Mouse (Mus musculus): ENCODE results near the gene Prorsd1. TPM values are rescaled to one million over a fixed set of nuclear protein-coding genes. Genes with fewer than 3 reads are reported as not detected.
A peak's percentile ranks its signal among the peaks of the same experiment; 100 is the strongest.
"Not testable (repeated sequence)": the region's sequence is repeated elsewhere in the genome, so short reads cannot be mapped to it uniquely, and the experiment has no call there.

Gene Prorsd1
- polyA plus RNA-seq, 1 experiment, result 14.0 TPM

DNA sequence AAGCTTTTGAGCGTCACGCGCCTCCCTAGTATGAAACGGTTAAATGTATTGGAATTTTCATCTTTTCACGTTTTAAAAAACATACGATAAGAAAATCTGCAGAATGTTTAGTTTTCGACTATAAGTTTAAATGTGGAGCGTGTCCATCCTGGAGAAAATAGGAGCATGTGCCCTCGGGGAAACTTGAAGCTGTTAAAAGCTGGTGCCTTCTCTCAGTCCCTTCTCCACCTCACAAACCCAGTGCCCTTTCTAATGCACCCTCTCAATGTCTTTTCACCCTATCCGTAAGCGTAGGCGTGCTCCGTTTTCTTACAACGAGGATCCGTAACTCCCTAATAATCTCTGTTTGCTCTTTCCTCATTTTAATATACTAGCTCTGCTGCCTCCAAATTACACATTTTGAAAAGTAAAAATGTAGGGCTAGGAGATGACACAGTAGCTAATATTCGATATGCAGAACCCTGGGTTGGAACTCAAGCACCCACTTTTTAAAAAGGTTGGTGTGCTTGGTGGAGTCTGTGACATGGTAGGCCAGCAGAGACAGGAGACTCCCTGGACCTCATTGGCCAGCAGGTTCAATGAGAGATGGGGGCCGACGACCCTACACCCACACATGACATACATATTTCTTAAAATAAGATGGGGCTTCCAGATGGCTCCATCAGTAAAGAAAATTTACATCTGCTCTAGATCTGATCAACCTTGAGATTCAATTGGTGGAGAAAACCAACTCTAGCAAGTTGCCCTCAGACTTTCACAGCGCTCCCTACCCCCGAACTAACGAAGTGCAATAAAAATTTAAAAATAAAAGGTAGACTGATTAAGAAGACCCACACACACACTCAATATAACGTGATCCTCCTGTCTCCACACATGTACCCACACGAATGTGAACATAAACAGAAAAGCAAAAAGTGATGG, 33.9 kb upstream of the Prorsd1 start:
- H3K27ac ChIP-seq (ENCODE audit: insufficient read depth, low read length), result peak overlapping the region; percentile 76
- peak overlapping the region; percentile 98 for H3K9ac ChIP-seq (ENCODE audit: low read depth, poor library complexity, severe bottlenecking)
- TF ChIP-seq CTCF (IDR thresholded peaks at IDR 0.05; ENCODE audit: low read depth, low read length) (no peak), POLR2A (IDR thresholded peaks at IDR 0.05; ENCODE audit: insufficient read depth, low read length) (no peak), EP300 (IDR thresholded peaks at IDR 0.05; ENCODE audit: insufficient read depth, low read depth, low read length) (no peak)
- H3K36me3 ChIP-seq (ENCODE audit: control insufficient read depth, insufficient read depth, low read length, poor library complexity, severe bottlenecking), result peaks cover 35% of the 10 kb centered on the region
- H3K9me3 ChIP-seq (replicated peaks; ENCODE audit: control insufficient read depth, insufficient read depth, low read length, poor library complexity, severe bottlenecking), result no peaks in the 10 kb centered on the region
- no peaks in the 10 kb centered on the region for H3K4me1 ChIP-seq (ENCODE audit: control insufficient read depth, insufficient read depth, low read length)
- H3K27me3 ChIP-seq (ENCODE audit: control insufficient read depth, insufficient read depth, low read length, poor library complexity, severe bottlenecking), result no peaks in the 10 kb centered on the region
- H3K4me3 ChIP-seq (ENCODE audit: low read depth, low read length), result peak overlapping the region; percentile 99

DNA sequence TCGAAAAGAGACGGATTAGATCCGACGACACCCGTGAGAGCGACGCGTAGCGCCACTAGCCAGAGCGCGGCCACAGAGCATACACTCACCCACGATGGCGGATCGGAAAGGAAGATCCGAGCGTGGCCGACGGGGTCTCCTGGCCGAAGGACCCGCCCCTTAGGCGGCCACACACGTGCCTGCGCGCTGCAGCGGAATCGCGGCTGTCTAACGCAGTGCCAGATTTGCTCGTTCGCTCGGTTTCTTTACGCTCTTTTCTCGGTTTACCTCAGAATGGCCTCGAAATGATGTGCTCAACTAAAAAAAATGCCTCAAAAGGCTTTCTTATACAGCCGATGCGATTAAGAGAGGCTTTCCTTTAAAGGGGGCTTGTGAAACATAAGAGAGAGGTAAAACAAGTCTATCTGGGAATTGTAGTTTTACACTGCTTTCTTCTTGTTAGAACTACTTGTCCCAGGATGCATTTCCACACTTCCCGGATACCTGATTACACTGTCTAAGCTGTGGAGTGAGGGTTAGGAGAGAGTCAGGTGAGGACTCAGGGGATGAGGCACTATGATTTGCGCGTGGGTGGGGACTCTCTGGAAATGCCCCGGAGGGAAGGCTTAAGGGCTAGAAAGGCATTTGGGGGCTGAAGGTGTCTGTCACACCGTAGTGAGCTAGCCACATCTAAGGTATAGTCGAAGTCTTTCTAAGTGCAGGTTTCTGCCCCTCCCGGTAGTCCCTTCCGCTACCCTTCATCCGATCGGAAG, 33.1 kb upstream of the Prorsd1 start, which contains the start of the genes Clhc1 and Rps27a:
Clhc1 (plus strand) TSS at position 199 of the 752 bp plus-strand sequence.
Rps27a (minus strand) TSS at position 358 of the 752 bp plus-strand sequence.
- Histone ChIP-seq H3K9me3 (replicated peaks; ENCODE audit: control insufficient read depth, insufficient read depth, low read length, poor library complexity, severe bottlenecking) (no peaks in the 10 kb centered on the region), H3K27ac (ENCODE audit: insufficient read depth, low read length) (peak within 1 kb of the TSS; percentile 81), H3K9ac (ENCODE audit: low read depth, poor library complexity, severe bottlenecking) (peak within 1 kb of the TSS; percentile 98), H3K4me1 (ENCODE audit: control insufficient read depth, insufficient read depth, low read length) (no peaks in the 10 kb centered on the region), H3K36me3 (ENCODE audit: control insufficient read depth, insufficient read depth, low read length, poor library complexity, severe bottlenecking) (peaks cover 36% of the 10 kb centered on the region), H3K4me3 (ENCODE audit: low read depth, low read length) (peak within 1 kb of the TSS; percentile 99), H3K27me3 (ENCODE audit: control insufficient read depth, insufficient read depth, low read length, poor library complexity, severe bottlenecking) (no peaks in the 10 kb centered on the region)
- peak; percentile 98 for TF ChIP-seq POLR2A (IDR thresholded peaks at IDR 0.05; ENCODE audit: insufficient read depth, low read length)
- peak; percentile 49; the same call in 1 of the 2 replicates for TF ChIP-seq EP300 (IDR thresholded peaks at IDR 0.05; ENCODE audit: insufficient read depth, low read depth, low read length)
- TF ChIP-seq CTCF (IDR thresholded peaks at IDR 0.05; ENCODE audit: low read depth, low read length), result no peak

DNA sequence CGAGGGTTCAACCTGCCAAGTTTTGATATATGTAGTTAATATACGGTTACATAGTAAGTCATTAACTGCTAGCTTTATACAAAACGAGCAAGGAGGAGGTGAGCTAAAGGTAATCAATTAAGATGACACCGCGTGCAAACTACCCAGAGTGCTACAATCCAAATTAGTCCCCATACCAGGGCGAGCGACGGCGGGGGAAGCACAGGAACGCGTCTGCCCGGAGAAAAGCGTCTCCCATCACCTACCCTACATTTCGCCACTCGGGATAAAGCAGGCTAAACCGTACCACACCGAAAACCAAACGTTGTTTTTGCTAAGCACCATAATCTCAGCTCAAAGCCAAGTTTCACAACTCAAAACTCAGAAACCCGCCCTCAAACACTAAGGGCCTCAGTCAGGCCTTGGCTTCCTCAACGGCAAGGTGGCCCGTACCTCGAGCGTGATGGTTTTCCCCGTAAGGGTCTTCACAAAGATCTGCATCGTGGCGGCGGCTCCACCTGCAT, 32.5 kb upstream of the Prorsd1 start:
- H3K9ac ChIP-seq (ENCODE audit: low read depth, poor library complexity, severe bottlenecking), result peak overlapping the region; percentile 98
- H3K4me3 ChIP-seq (ENCODE audit: low read depth, low read length), result peak overlapping the region; percentile 97
- H3K36me3 ChIP-seq (ENCODE audit: control insufficient read depth, insufficient read depth, low read length, poor library complexity, severe bottlenecking), result peaks cover 37% of the 10 kb centered on the region
- TF ChIP-seq POLR2A (IDR thresholded peaks at IDR 0.05; ENCODE audit: insufficient read depth, low read length), result no peak
- no peak for TF ChIP-seq CTCF (IDR thresholded peaks at IDR 0.05; ENCODE audit: low read depth, low read length)
- TF ChIP-seq EP300 (IDR thresholded peaks at IDR 0.05; ENCODE audit: insufficient read depth, low read depth, low read length), result no peak
- H3K27me3 ChIP-seq (ENCODE audit: control insufficient read depth, insufficient read depth, low read length, poor library complexity, severe bottlenecking), result no peaks in the 10 kb centered on the region
- no peaks in the 10 kb centered on the region for H3K9me3 ChIP-seq (replicated peaks; ENCODE audit: control insufficient read depth, insufficient read depth, low read length, poor library complexity, severe bottlenecking)
- H3K27ac ChIP-seq (ENCODE audit: insufficient read depth, low read length), result peak overlapping the region; percentile 52
- no peaks in the 10 kb centered on the region for H3K4me1 ChIP-seq (ENCODE audit: control insufficient read depth, insufficient read depth, low read length)

DNA sequence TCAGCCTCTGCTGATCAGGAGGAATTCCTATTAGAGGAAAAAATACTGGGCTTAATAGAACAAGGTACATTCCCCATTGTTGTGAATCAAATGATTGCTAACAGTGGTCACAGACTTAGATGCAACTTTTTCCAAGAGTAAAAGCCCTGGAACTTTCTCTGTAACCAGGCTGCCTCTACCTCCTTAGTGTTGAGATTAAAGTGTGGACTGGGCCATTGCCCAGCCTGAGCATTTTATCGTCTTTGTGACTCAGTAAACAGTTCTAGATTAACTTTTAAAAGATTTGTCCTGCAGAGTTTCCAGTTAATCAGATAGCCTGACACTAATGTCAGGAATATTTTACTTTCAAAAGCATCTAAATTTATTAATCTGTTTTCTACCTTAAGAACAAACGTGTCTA, 31.9 kb upstream of the Prorsd1 start:
- Histone ChIP-seq H3K9ac (ENCODE audit: low read depth, poor library complexity, severe bottlenecking) (peak overlapping the region; percentile 98), H3K27ac (ENCODE audit: insufficient read depth, low read length) (peak overlapping the region; percentile 81), H3K27me3 (ENCODE audit: control insufficient read depth, insufficient read depth, low read length, poor library complexity, severe bottlenecking) (no peaks in the 10 kb centered on the region), H3K4me3 (ENCODE audit: low read depth, low read length) (peak overlapping the region; percentile 97), H3K36me3 (ENCODE audit: control insufficient read depth, insufficient read depth, low read length, poor library complexity, severe bottlenecking) (peaks cover 41% of the 10 kb centered on the region), H3K4me1 (ENCODE audit: control insufficient read depth, insufficient read depth, low read length) (no peaks in the 10 kb centered on the region), H3K9me3 (replicated peaks; ENCODE audit: control insufficient read depth, insufficient read depth, low read length, poor library complexity, severe bottlenecking) (no peaks in the 10 kb centered on the region)
- TF ChIP-seq CTCF (IDR thresholded peaks at IDR 0.05; ENCODE audit: low read depth, low read length) (no peak), POLR2A (IDR thresholded peaks at IDR 0.05; ENCODE audit: insufficient read depth, low read length) (no peak), EP300 (IDR thresholded peaks at IDR 0.05; ENCODE audit: insufficient read depth, low read depth, low read length) (no peak)

DNA sequence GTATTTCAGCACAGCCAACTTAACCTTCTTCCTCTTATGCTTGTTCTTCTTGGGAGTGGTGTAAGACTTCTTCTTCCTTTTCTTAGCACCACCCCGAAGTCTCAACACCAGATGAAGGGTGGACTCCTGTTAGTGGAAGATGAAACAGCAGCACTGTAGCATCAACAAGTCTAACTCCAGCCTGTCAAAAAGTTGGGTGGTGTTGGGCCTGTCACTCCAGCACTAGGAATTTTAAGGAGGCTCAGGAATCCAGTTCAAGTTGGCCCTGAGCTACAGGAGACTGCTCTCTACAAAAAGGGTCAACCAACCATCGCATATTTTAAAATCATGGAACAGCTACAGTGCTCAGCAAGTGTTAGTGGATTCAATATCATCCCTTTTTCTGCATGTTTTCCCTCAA, 31.5 kb upstream of the Prorsd1 start:
- H3K36me3 ChIP-seq (ENCODE audit: control insufficient read depth, insufficient read depth, low read length, poor library complexity, severe bottlenecking), result peaks cover 45% of the 10 kb centered on the region
- H3K27me3 ChIP-seq (ENCODE audit: control insufficient read depth, insufficient read depth, low read length, poor library complexity, severe bottlenecking); H3K4me1 ChIP-seq (ENCODE audit: control insufficient read depth, insufficient read depth, low read length); H3K9me3 ChIP-seq (replicated peaks; ENCODE audit: control insufficient read depth, insufficient read depth, low read length, poor library complexity, severe bottlenecking): not testable (repeated sequence)
- peak overlapping the region; percentile 97; the same call in 1 of the 2 replicates for H3K4me3 ChIP-seq (ENCODE audit: low read depth, low read length)
- H3K9ac ChIP-seq (ENCODE audit: low read depth, poor library complexity, severe bottlenecking), result peak overlapping the region; percentile 98
- peak overlapping the region; percentile 81 for H3K27ac ChIP-seq (ENCODE audit: insufficient read depth, low read length)

DNA sequence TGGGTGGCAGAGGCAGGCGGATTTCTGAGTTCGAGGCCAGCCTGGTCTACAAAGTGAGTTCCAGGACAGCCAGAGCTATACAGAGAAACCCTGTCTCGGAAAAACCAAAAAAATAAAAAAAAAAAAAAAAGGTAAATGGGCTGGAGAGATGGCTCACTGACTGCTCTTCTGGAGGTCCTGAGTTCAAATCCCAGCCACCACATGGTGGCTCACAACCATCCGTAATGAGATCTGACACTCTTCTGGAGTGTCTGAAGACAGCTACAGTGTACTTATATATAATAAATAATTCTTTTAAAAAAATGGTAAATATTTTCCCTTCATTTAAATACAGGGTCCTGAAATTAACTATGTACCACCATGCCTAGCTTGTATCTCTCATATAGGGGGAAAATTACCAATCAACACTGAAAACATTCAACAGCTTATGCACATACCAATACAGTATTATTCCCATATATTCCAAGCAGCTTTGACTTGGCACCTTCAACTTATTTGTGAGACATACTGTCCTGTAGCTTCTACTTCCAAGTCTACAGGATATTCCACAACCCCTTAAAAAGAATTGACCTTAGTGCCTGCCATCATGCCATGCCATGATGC, 30.4 kb upstream of the Prorsd1 start:
- H3K9me3 ChIP-seq (replicated peaks; ENCODE audit: control insufficient read depth, insufficient read depth, low read length, poor library complexity, severe bottlenecking); H3K4me3 ChIP-seq (ENCODE audit: low read depth, low read length); H3K27ac ChIP-seq (ENCODE audit: insufficient read depth, low read length); H3K27me3 ChIP-seq (ENCODE audit: control insufficient read depth, insufficient read depth, low read length, poor library complexity, severe bottlenecking); H3K4me1 ChIP-seq (ENCODE audit: control insufficient read depth, insufficient read depth, low read length); H3K9ac ChIP-seq (ENCODE audit: low read depth, poor library complexity, severe bottlenecking): not testable (repeated sequence)
- H3K36me3 ChIP-seq (ENCODE audit: control insufficient read depth, insufficient read depth, low read length, poor library complexity, severe bottlenecking), result peaks cover 49% of the 10 kb centered on the region
